9 mouse cellular contexts compared by ENCODE assay signal in the genomic region with DNA sequence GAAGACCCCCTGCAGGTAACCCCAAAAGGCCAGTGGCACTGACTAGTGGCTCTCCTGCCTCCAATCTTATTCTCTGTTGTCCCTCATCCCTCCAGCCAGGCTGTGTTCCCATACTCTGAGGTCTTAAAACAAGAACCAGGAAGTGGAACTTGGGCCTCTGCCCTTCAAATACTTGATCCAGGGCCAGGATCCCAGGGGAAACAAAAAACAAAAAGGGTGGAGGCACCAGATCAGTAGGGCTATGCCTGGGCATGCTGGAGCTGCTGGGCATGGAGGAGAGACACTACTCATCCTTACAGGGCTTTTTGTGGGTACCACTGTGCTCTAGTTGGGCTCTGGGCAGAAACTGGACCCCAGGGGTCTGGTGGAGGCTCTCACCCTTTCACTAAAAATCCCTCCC. TPM values are rescaled to one million over a fixed set of nuclear protein-coding genes. Genes with fewer than 3 reads are reported as not detected.
A peak's percentile ranks its signal among the peaks of the same experiment; 100 is the strongest.
DNase-seq lines count a peak whose midpoint lies in the region; ATAC-seq and TF ChIP-seq lines count a peak whose summit lies in the region.
"Had no signal": no experiment of that assay in that cellular context is flagged by ENCODE, and none has a peak within 500 bp of the region (broad histone marks: within the 10 kb centered on the region; RNA-seq: fewer than 3 reads in every experiment).

No protein-coding gene starts in this region.

- no peak for TF ChIP-seq CTCF in cortical plate, adult 2 months (IDR thresholded peaks at IDR 0.05; ENCODE audit: extremely low read depth, insufficient read depth, low read length)

- peaks cover 22% of the 10 kb centered on the region for H3K4me1 ChIP-seq in hindbrain, embryonic 15.5 days (replicated peaks)
- 0 out of 2 replicates have a peak, but pooled peaks cover 5% of the 10 kb centered on the region for H3K4me1 ChIP-seq in hindbrain, embryonic 14.5 days (replicated peaks; ENCODE audit: control insufficient read depth, insufficient read depth, low read length)
- H3K4me1 ChIP-seq in cortical plate, adult 2 months (ENCODE audit: control insufficient read depth, insufficient read depth, low read length): peaks cover 2% of the 10 kb centered on the region; the same call in 1 of the 2 replicates
- H3K4me1 ChIP-seq in lung, embryonic 16.5 days (replicated peaks; ENCODE audit: control insufficient read depth, insufficient read depth, low read length): peaks cover 20% of the 10 kb centered on the region

- H3K4me3 ChIP-seq in hindbrain, embryonic 15.5 days: no peak overlapping the region
- no peak overlapping the region for H3K4me3 ChIP-seq in hindbrain, embryonic 14.5 days (replicated peaks; ENCODE audit: low read length)
- H3K4me3 ChIP-seq in cortical plate, adult 2 months (ENCODE audit: insufficient read depth, low read length): no peak overlapping the region
- no peak overlapping the region for H3K4me3 ChIP-seq in lung, embryonic 16.5 days (ENCODE audit: low read length)

- H3K27me3 ChIP-seq in hindbrain, embryonic 15.5 days: 0 out of 2 replicates have a peak, but pooled peaks cover 7% of the 10 kb centered on the region
- H3K27me3 ChIP-seq in hindbrain, embryonic 14.5 days (ENCODE audit: control insufficient read depth, insufficient read depth, low read length): no peaks in the 10 kb centered on the region
- no peaks in the 10 kb centered on the region for H3K27me3 ChIP-seq in lung, embryonic 16.5 days (ENCODE audit: control insufficient read depth, insufficient read depth, low read depth, low read length)

- no peak overlapping the region for H3K4me2 ChIP-seq in hindbrain, embryonic 15.5 days
- no peak overlapping the region for H3K4me2 ChIP-seq in hindbrain, embryonic 14.5 days (replicated peaks)
- H3K4me2 ChIP-seq in lung, embryonic 16.5 days (ENCODE audit: low read depth, low read length): no peak overlapping the region

- no peak for DNase-seq in hindbrain, embryonic 14.5 days (ENCODE audit: low spot score)
- DNase-seq in Muller cell, postnatal 12 days (ENCODE audit: inconsistent ontology term): peak; percentile 97
- peak; percentile 80 for DNase-seq in heart, postnatal 25 days (ENCODE audit: low spot score)
- no peak for DNase-seq in thymus, postnatal 10 days (ENCODE audit: low spot score in 2 of 2)

- H3K9me3 ChIP-seq in hindbrain, embryonic 15.5 days: no peaks in the 10 kb centered on the region
- no peaks in the 10 kb centered on the region for H3K9me3 ChIP-seq in hindbrain, embryonic 14.5 days (ENCODE audit: control insufficient read depth, low read length)
- no peaks in the 10 kb centered on the region for H3K9me3 ChIP-seq in lung, embryonic 16.5 days (ENCODE audit: control insufficient read depth, low read length)

- peak overlapping the region; percentile 64 for H3K27ac ChIP-seq in hindbrain, embryonic 15.5 days (replicated peaks)
- H3K27ac ChIP-seq in hindbrain, embryonic 14.5 days: no peak overlapping the region
- peak overlapping the region; percentile 91 for H3K27ac ChIP-seq in cortical plate, adult 2 months (ENCODE audit: insufficient read depth, low read length)
- peak overlapping the region; percentile 47 for H3K27ac ChIP-seq in lung, embryonic 16.5 days (ENCODE audit: low read length)

- intact Hi-C loops in heart, postnatal 25 days (cut with DNase I): loop anchor here (10.0 kb wide), 1 partner anchor 199 kb away; the partner anchor contains the start of gene Wdr26

- TF ChIP-seq POLR2A in cortical plate, adult 2 months (IDR thresholded peaks at IDR 0.05; ENCODE audit: extremely low read depth, insufficient read depth, low read length): no peak

- no peak for ATAC-seq in hindbrain, embryonic 15.5 days (ENCODE audit: low FRiP score, low read depth)
- no peak for ATAC-seq in hindbrain, embryonic 14.5 days (ENCODE audit: low FRiP score)
- 0 out of 2 replicates have a peak, but pooled peaks have one; percentile 12 for ATAC-seq in lung, embryonic 16.5 days (ENCODE audit: low read depth)
- no peak for ATAC-seq in granulocyte monocyte progenitor cell, adult 5-6 weeks (replicated peaks; ENCODE audit: poor library complexity, severe bottlenecking)

- no peaks in the 10 kb centered on the region for H3K36me3 ChIP-seq in hindbrain, embryonic 15.5 days
- no peaks in the 10 kb centered on the region for H3K36me3 ChIP-seq in hindbrain, embryonic 14.5 days (replicated peaks; ENCODE audit: control insufficient read depth, insufficient read depth)
- H3K36me3 ChIP-seq in lung, embryonic 16.5 days (ENCODE audit: control insufficient read depth, insufficient read depth, low read length): no peaks in the 10 kb centered on the region

- no peak overlapping the region for H3K9ac ChIP-seq in hindbrain, embryonic 15.5 days
- H3K9ac ChIP-seq in hindbrain, embryonic 14.5 days: no peak overlapping the region
- no peak overlapping the region for H3K9ac ChIP-seq in lung, embryonic 16.5 days (ENCODE audit: low read length)

RNA-seq across cellular contexts. Expression of gene Ephx1, which starts 5.1 kb away (rescaled TPM):
- polyA plus RNA-seq in hindbrain, embryonic 15.5 days (2015; fragmentation: Nextera tagmentation; extraction: Ambion mirVana): 8.3 and 9.3 TPM in 2 replicates
- 8.7 and 10.3 TPM in 2 replicates for polyA plus RNA-seq in hindbrain, embryonic 14.5 days (2014; fragmentation: Nextera tagmentation; extraction: Ambion mirVana)
- polyA plus RNA-seq in cortical plate, adult 2 months (2012; rRNA removed): 30.5 and 37.7 TPM in 2 replicates
- 10 to 100 TPM; 22.5 to 40.8 TPM for total RNA-seq in heart, postnatal 25 days (2021)
- polyA plus RNA-seq in lung, embryonic 16.5 days (2015; fragmentation: Nextera tagmentation; extraction: Ambion mirVana): 11.8 and 12.8 TPM in 2 replicates
- not detected in 2 replicates for total RNA-seq in granulocyte monocyte progenitor cell, adult 5-6 weeks (2014; fragmentation: Nextera tagmentation)
- 0.13 and 2.1 TPM in 2 replicates for total RNA-seq in granulocyte monocyte progenitor cell, adult 5-6 weeks (2017)

RNA-seq across cellular contexts. Expression of gene 9130409I23Rik, which starts 35.5 kb away (rescaled TPM):
- 0.10 TPM in 1 of 2 replicates, not detected in the other for polyA plus RNA-seq in hindbrain, embryonic 15.5 days (2015; fragmentation: Nextera tagmentation; extraction: Ambion mirVana)
- polyA plus RNA-seq in hindbrain, embryonic 14.5 days (2014; fragmentation: Nextera tagmentation; extraction: Ambion mirVana): not detected in 2 replicates
- polyA plus RNA-seq in cortical plate, adult 2 months (2012; rRNA removed): not detected in 2 replicates
- total RNA-seq in heart, postnatal 25 days (2021): not detected
- polyA plus RNA-seq in lung, embryonic 16.5 days (2015; fragmentation: Nextera tagmentation; extraction: Ambion mirVana): not detected in 2 replicates
- total RNA-seq in granulocyte monocyte progenitor cell, adult 5-6 weeks (2014; fragmentation: Nextera tagmentation): not detected in 2 replicates
- not detected in 2 replicates for total RNA-seq in granulocyte monocyte progenitor cell, adult 5-6 weeks (2017)
- total RNA-seq: gastrocnemius, postnatal 4 days had no signal

Comparison
In these comparisons a context has a peak if more than half of its experiments do, and no peak if none do; other contexts are left out.
1. DNase-seq: peak in Muller cell, postnatal 12 days (single experiment) and heart, postnatal 25 days (single experiment); none in hindbrain, embryonic 14.5 days (single experiment) and thymus, postnatal 10 days (0 of 2).